Mouse (Mus musculus) neural tube, embryonic 14.5 days (tissue): ENCODE data around the gene Clint1. TPM values are rescaled to one million over a fixed set of nuclear protein-coding genes. Genes with fewer than 3 reads are reported as not detected.

Source experiments
- ATAC-seq: fragments of 200-750 bp; cut with Nextera tagmentation; 2 replicates; pipeline ENCODE4 v1.8.0; 2017; ENCODE audit warnings: low read depth, mild to moderate bottlenecking, moderate TSS enrichment, moderate library complexity
- H3K27ac ChIP-seq: fragments of 300-500 bp; sonication (generic); 2 replicates; pipeline ENCODE4 v1.5.1; 2014; ENCODE audit warnings: low read depth, mild to moderate bottlenecking, control low read depth, low read length, moderate library complexity, mixed read lengths
- H3K27me3 ChIP-seq: fragments of 300-500 bp; sonication (generic); 2 replicates; pipeline ENCODE4 v1.6.1; 2014; ENCODE audit warnings: low read length; ENCODE audit not compliant: control insufficient read depth, insufficient read depth
- H3K36me3 ChIP-seq: fragments of 300-500 bp; sonication (generic); 2 replicates; pipeline ENCODE4 v1.6.1; 2014; ENCODE audit warnings: low read length, mixed read lengths; ENCODE audit not compliant: control insufficient read depth, insufficient read depth
- H3K4me1 ChIP-seq: fragments of 300-500 bp; sonication (generic); 2 replicates; pipeline ENCODE4 v1.6.1; 2014; ENCODE audit warnings: low read length; ENCODE audit not compliant: control insufficient read depth, insufficient read depth
- H3K4me2 ChIP-seq: fragments of 300-500 bp; sonication (generic); 2 replicates; pipeline ENCODE4 v1.6.1; 2014; ENCODE audit warnings: mild to moderate bottlenecking, low read depth, low read length, control low read depth
- H3K4me3 ChIP-seq: fragments of 300-500 bp; sonication (generic); 2 replicates; pipeline ENCODE4 v1.5.1; 2014; ENCODE audit warnings: low read depth, low read length, control low read depth, mixed read lengths
- H3K9ac ChIP-seq: fragments of 300-500 bp; sonication (generic); replicated peaks from 2 replicates; pipeline ENCODE4 v1.6.1; 2014; ENCODE audit warnings: low read depth, mild to moderate bottlenecking, control low read depth, low read length, mixed read lengths
- H3K9me3 ChIP-seq: fragments of 300-500 bp; sonication (generic); 2 replicates; pipeline ENCODE4 v1.6.1; 2016; ENCODE audit warnings: low read length; ENCODE audit not compliant: control insufficient read depth
- WGBS: fragments of 180-500 bp; shearing (Covaris S2); extraction: QIAGEN DNeasy Blood & Tissue Kit; methylation state at CpG from one replicate; pipeline ENCODE4 v1.1.7; 2014; 5-methylcytosine and 5-hydroxymethylcytosine counted together
- polyA plus RNA-seq: library from polyadenylated mRNA; unstranded; fragments of >200 nt; fragmentation: Nextera tagmentation; extraction: Ambion mirVana; gene quantifications from 2 replicates; pipeline ENCODE4 v1.2.1, GENCODE M21; 2014

Gene Clint1
- polyA plus RNA-seq, 1 experiment from 2014 or later: 34.5 TPM

- WGBS: 86% methylated on average over 5 of the region's 5 CpGs
- Histone ChIP-seq H3K4me3 (no peak overlapping the region), H3K4me1 (no peaks in the 10 kb centered on the region), H3K27me3 (no peaks in the 10 kb centered on the region), H3K4me2 (no peak overlapping the region), H3K9me3 (no peaks in the 10 kb centered on the region), H3K9ac (no peak overlapping the region), H3K36me3 (no peaks in the 10 kb centered on the region), H3K27ac (no peak overlapping the region)
- no peak for ATAC-seq
Measured at GRCm38 (mm10) chr11:45837257-45837817, 14.5 kb upstream of the Clint1 start.

GRCm38 (mm10) chr11:45838450-45838849 is 13.4 kb upstream of the Clint1 start:
- 73% methylated on average over 3 of the region's 3 CpGs for WGBS
- H3K9ac ChIP-seq: no peak overlapping the region
- no peaks in the 10 kb centered on the region for H3K9me3 ChIP-seq
- no peak overlapping the region for H3K4me3 ChIP-seq
- H3K4me2 ChIP-seq: no peak overlapping the region
- no peak overlapping the region for H3K27ac ChIP-seq
- H3K36me3 ChIP-seq: no peaks in the 10 kb centered on the region
- no peaks in the 10 kb centered on the region for H3K4me1 ChIP-seq
- ATAC-seq: no peak
- no peaks in the 10 kb centered on the region for H3K27me3 ChIP-seq

GRCm38 (mm10) chr11:45840332-45840731 is 11.5 kb upstream of the Clint1 start:
- Histone ChIP-seq H3K4me3 (no peak overlapping the region), H3K27ac (no peak overlapping the region), H3K27me3 (no peaks in the 10 kb centered on the region), H3K9me3 (no peaks in the 10 kb centered on the region), H3K4me1 (no peaks in the 10 kb centered on the region), H3K36me3 (no peaks in the 10 kb centered on the region), H3K4me2 (no peak overlapping the region), H3K9ac (no peak overlapping the region)
- 91% methylated on average over 3 of the region's 3 CpGs for WGBS
- no peak for ATAC-seq

- WGBS: 34% methylated on average over 3 of the region's 3 CpGs
- ATAC-seq: no peak
- no peak overlapping the region for H3K9ac ChIP-seq
Measured at GRCm38 (mm10) chr11:45846008-45846407, 5.8 kb upstream of the Clint1 start.

GRCm38 (mm10) chr11:45847548-45847947 is 4.3 kb upstream of the Clint1 start:
- no peak overlapping the region for H3K4me2 ChIP-seq
- H3K4me1 ChIP-seq: peaks cover 1% of the 10 kb centered on the region; the same call in 1 of the 2 replicates
- H3K9ac ChIP-seq: no peak overlapping the region
- no peak for ATAC-seq
- H3K4me3 ChIP-seq: no peak overlapping the region
- no peaks in the 10 kb centered on the region for H3K27me3 ChIP-seq
- no peaks in the 10 kb centered on the region for H3K36me3 ChIP-seq
- no peak overlapping the region for H3K27ac ChIP-seq
- no peaks in the 10 kb centered on the region for H3K9me3 ChIP-seq
- 78% methylated on average over 7 of the region's 7 CpGs for WGBS

More at GRCm38 (mm10) chr11:45846008-45846407, 5.8 kb upstream of the Clint1 start:
- Histone ChIP-seq H3K27me3 (no peaks in the 10 kb centered on the region), H3K36me3 (no peaks in the 10 kb centered on the region), H3K4me1 (no peaks in the 10 kb centered on the region), H3K4me3 (no peak overlapping the region), H3K9me3 (no peaks in the 10 kb centered on the region), H3K27ac (no peak overlapping the region), H3K4me2 (no peak overlapping the region)

- H3K36me3 ChIP-seq: no peaks in the 10 kb centered on the region
- H3K27me3 ChIP-seq: no peaks in the 10 kb centered on the region
- peaks cover 8% of the 10 kb centered on the region; the same call in 1 of the 2 replicates for H3K4me1 ChIP-seq
- no peak overlapping the region for H3K27ac ChIP-seq
- WGBS: 89% methylated on average over 12 of the region's 12 CpGs
- no peaks in the 10 kb centered on the region for H3K9me3 ChIP-seq
- H3K4me2 ChIP-seq: no peak overlapping the region
- no peak overlapping the region for H3K4me3 ChIP-seq
- no peak overlapping the region for H3K9ac ChIP-seq
- no peak for ATAC-seq
Measured at GRCm38 (mm10) chr11:45848253-45848652, 3.6 kb upstream of the Clint1 start.

- Histone ChIP-seq H3K9ac (no peak overlapping the region), H3K9me3 (no peaks in the 10 kb centered on the region), H3K4me3 (no peak overlapping the region), H3K27ac (no peak overlapping the region), H3K36me3 (no peaks in the 10 kb centered on the region), H3K4me2 (no peak overlapping the region), H3K27me3 (no peaks in the 10 kb centered on the region), H3K4me1 (peaks cover 12% of the 10 kb centered on the region; the same call in 1 of the 2 replicates)
- no peak for ATAC-seq
- WGBS: 84% methylated on average over 4 of the region's 4 CpGs
Measured at GRCm38 (mm10) chr11:45849203-45849602, 2.6 kb upstream of the Clint1 start.

GRCm38 (mm10) chr11:45849859-45850258 is 2.0 kb upstream of the Clint1 start:
- Histone ChIP-seq H3K27ac (no peak overlapping the region), H3K9me3 (no peaks in the 10 kb centered on the region), H3K27me3 (no peaks in the 10 kb centered on the region), H3K4me1 (peaks cover 12% of the 10 kb centered on the region; the same call in 1 of the 2 replicates), H3K4me3 (no peak overlapping the region), H3K9ac (no peak overlapping the region), H3K4me2 (no peak overlapping the region), H3K36me3 (no peaks in the 10 kb centered on the region)
- 70% methylated on average over 3 of the region's 3 CpGs for WGBS
- no peak for ATAC-seq

- H3K27ac ChIP-seq: no peak overlapping the region
- 54% methylated on average over 3 of the region's 3 CpGs for WGBS
- H3K4me3 ChIP-seq: no peak overlapping the region
- H3K4me2 ChIP-seq: no peak overlapping the region
- peaks cover 12% of the 10 kb centered on the region; the same call in 1 of the 2 replicates for H3K4me1 ChIP-seq
- H3K9me3 ChIP-seq: no peaks in the 10 kb centered on the region
- no peaks in the 10 kb centered on the region for H3K36me3 ChIP-seq
- no peak overlapping the region for H3K9ac ChIP-seq
- no peaks in the 10 kb centered on the region for H3K27me3 ChIP-seq
- ATAC-seq: no peak
Measured at GRCm38 (mm10) chr11:45850317-45850716, 1.5 kb upstream of the Clint1 start.
